Mouse (Mus musculus) midbrain, postnatal 0 days (tissue): ENCODE measurements around the gene Gxylt1. TPM values are rescaled to one million over a fixed set of nuclear protein-coding genes. Genes with fewer than 3 reads are reported as not detected.

ENCODE experiments used
- ATAC-seq: fragments of 200-750 bp; cut with Nextera tagmentation; 2 replicates; pipeline ENCODE4 v1.8.0; 2017; ENCODE audit warnings: moderate number of reproducible peaks, mild to moderate bottlenecking, moderate TSS enrichment, moderate library complexity; ENCODE audit not compliant: low FRiP score
- DNase-seq: peaks from one replicate; pipeline ENCODE4 v3.0.0-alpha.2; 2015; ENCODE audit warnings: low spot score
- H3K27ac ChIP-seq: fragments of 300-500 bp; sonication (generic); 2 replicates; pipeline ENCODE4 v1.5.1; 2014; ENCODE audit warnings: low read depth, mild to moderate bottlenecking, low read length, mixed read lengths
- H3K27me3 ChIP-seq: fragments of 300-500 bp; sonication (generic); 2 replicates; pipeline ENCODE4 v1.6.1; 2014; ENCODE audit warnings: low read length, control low read depth, mixed read lengths; ENCODE audit not compliant: insufficient read depth
- H3K36me3 ChIP-seq: fragments of 300-500 bp; sonication (generic); 2 replicates; pipeline ENCODE4 v1.6.1; 2014; ENCODE audit warnings: low read length, control low read depth, mixed read lengths; ENCODE audit not compliant: insufficient read depth
- H3K4me1 ChIP-seq: fragments of 300-500 bp; sonication (generic); 2 replicates; pipeline ENCODE4 v1.6.1; 2014; ENCODE audit warnings: mild to moderate bottlenecking, control low read depth, antibody characterized with exemption, low read length, mixed read lengths; ENCODE audit not compliant: insufficient read depth
- H3K4me2 ChIP-seq: fragments of 300-500 bp; sonication (generic); 2 replicates; pipeline ENCODE4 v1.6.1; 2014; ENCODE audit warnings: low read depth, mild to moderate bottlenecking, low read length, mixed read lengths; ENCODE audit not compliant: poor library complexity, severe bottlenecking
- H3K4me3 ChIP-seq: fragments of 300-500 bp; sonication (generic); 2 replicates; pipeline ENCODE4 v1.5.1; 2014; ENCODE audit warnings: low read depth, mild to moderate bottlenecking, low read length, moderate library complexity
- H3K9ac ChIP-seq: fragments of 300-500 bp; sonication (generic); replicated peaks from 2 replicates; pipeline ENCODE4 v1.6.1; 2014; ENCODE audit warnings: mild to moderate bottlenecking, low read length, moderate library complexity, mixed read lengths; ENCODE audit not compliant: poor library complexity, severe bottlenecking
- H3K9me3 ChIP-seq: fragments of 300-500 bp; sonication (generic); 2 replicates; pipeline ENCODE4 v1.6.1; 2016; ENCODE audit warnings: low read length, control low read depth
- CTCF ChIP-seq: IDR thresholded peaks from 2 replicates; pipeline ENCODE4 v1.5.1; 2016; ENCODE audit warnings: antibody characterized with exemption, mild to moderate bottlenecking
- WGBS: fragments of 180-500 bp; shearing (Covaris S2); extraction: QIAGEN DNeasy Blood & Tissue Kit; methylation state at CpG from one replicate; pipeline ENCODE4 v1.1.7; 2014; 5-methylcytosine and 5-hydroxymethylcytosine counted together
- polyA plus RNA-seq: library from polyadenylated mRNA; unstranded; fragments of >200 nt; fragmentation: Nextera tagmentation; extraction: Ambion mirVana; gene quantifications from 2 replicates; pipeline ENCODE4 v1.2.1, GENCODE M21; 2015
- total RNA-seq: library from RNA; depleted of rRNA; stranded (reverse); fragments of >200 nt; gene quantifications from 2 replicates; pipeline ENCODE4 v1.2.3, GENCODE M21; 2014

The Gxylt1 gene
- total and polyA plus RNA-seq, 2 experiments from 2014 or later, result 3.8 to 5.0 TPM

- peak overlapping the region; percentile 87 for H3K4me2 ChIP-seq
- 0 out of 2 replicates have a peak, but pooled peaks cover 4% of the 10 kb centered on the region for H3K36me3 ChIP-seq
- H3K4me3 ChIP-seq, result peak overlapping the region; percentile 77
- ATAC-seq (no peak), DNase-seq (no peak)
- peaks cover 4% of the 10 kb centered on the region; the same call in 1 of the 2 replicates for H3K4me1 ChIP-seq
- H3K27me3 ChIP-seq, result no peaks in the 10 kb centered on the region
- H3K9me3 ChIP-seq, result no peaks in the 10 kb centered on the region
- 40% methylated on average over 19 of the region's 19 CpGs for WGBS
- H3K27ac ChIP-seq, result peak overlapping the region; percentile 79
- TF ChIP-seq CTCF, result no peak
- peak overlapping the region; percentile 72 for H3K9ac ChIP-seq
These were observed 946 bp downstream of the Gxylt1 start for GRCm38 (mm10) chr15:93273788-93274678.

- ATAC-seq (no peak), DNase-seq (no peak)
- no peaks in the 10 kb centered on the region for H3K27me3 ChIP-seq
- no peak overlapping the region for H3K4me2 ChIP-seq
- no peaks in the 10 kb centered on the region for H3K9me3 ChIP-seq
- H3K36me3 ChIP-seq, result no peaks in the 10 kb centered on the region
- TF ChIP-seq CTCF, result no peak
- no peak overlapping the region for H3K27ac ChIP-seq
- peaks cover 4% of the 10 kb centered on the region; the same call in 1 of the 2 replicates for H3K4me1 ChIP-seq
- H3K4me3 ChIP-seq, result no peak overlapping the region
- H3K9ac ChIP-seq, result no peak overlapping the region
- 91% methylated on average over 9 of the region's 9 CpGs for WGBS
These were observed 2.0 kb downstream of the Gxylt1 start for GRCm38 (mm10) chr15:93272948-93273347.

- no peaks in the 10 kb centered on the region for H3K9me3 ChIP-seq
- TF ChIP-seq CTCF, result no peak
- H3K4me1 ChIP-seq, result peaks cover 4% of the 10 kb centered on the region; the same call in 1 of the 2 replicates
- DNase-seq, result no peak
- H3K4me3 ChIP-seq, result no peak overlapping the region
- no peak overlapping the region for H3K4me2 ChIP-seq
- H3K27me3 ChIP-seq, result no peaks in the 10 kb centered on the region
- H3K36me3 ChIP-seq, result no peaks in the 10 kb centered on the region
- no peak overlapping the region for H3K9ac ChIP-seq
- WGBS, result 87% methylated on average over 9 of the region's 9 CpGs
- H3K27ac ChIP-seq, result no peak overlapping the region
- no peak for ATAC-seq
These were observed 4.6 kb downstream of the Gxylt1 start for GRCm38 (mm10) chr15:93270289-93270855.

- no peak overlapping the region for H3K27ac ChIP-seq
- peaks cover 4% of the 10 kb centered on the region; the same call in 1 of the 2 replicates for H3K4me1 ChIP-seq
- no peaks in the 10 kb centered on the region for H3K36me3 ChIP-seq
- H3K4me3 ChIP-seq, result no peak overlapping the region
- no peak for TF ChIP-seq CTCF
- no peak overlapping the region for H3K9ac ChIP-seq
- H3K27me3 ChIP-seq, result no peaks in the 10 kb centered on the region
- DNase-seq (no peak), ATAC-seq (no peak)
- H3K9me3 ChIP-seq, result no peaks in the 10 kb centered on the region
- WGBS, result 96% methylated on average over 7 of the region's 7 CpGs
- H3K4me2 ChIP-seq, result no peak overlapping the region
These were observed 5.4 kb downstream of the Gxylt1 start for GRCm38 (mm10) chr15:93269572-93269971.

GRCm38 (mm10) chr15:93268001-93268400 lies 7.0 kb downstream of the Gxylt1 start:
- Histone ChIP-seq H3K4me1 (no peaks in the 10 kb centered on the region), H3K9me3 (no peaks in the 10 kb centered on the region), H3K36me3 (no peaks in the 10 kb centered on the region), H3K27ac (no peak overlapping the region), H3K4me3 (no peak overlapping the region), H3K27me3 (no peaks in the 10 kb centered on the region), H3K9ac (no peak overlapping the region), H3K4me2 (no peak overlapping the region)
- 91% methylated on average over 1 of the region's 1 CpGs for WGBS
- no peak for DNase-seq
- no peak for TF ChIP-seq CTCF
- ATAC-seq, result no peak

- no peak for TF ChIP-seq CTCF
- Histone ChIP-seq H3K27me3 (no peaks in the 10 kb centered on the region), H3K36me3 (no peaks in the 10 kb centered on the region), H3K4me2 (no peak overlapping the region), H3K27ac (no peak overlapping the region), H3K9me3 (no peaks in the 10 kb centered on the region), H3K4me3 (no peak overlapping the region), H3K9ac (no peak overlapping the region), H3K4me1 (no peaks in the 10 kb centered on the region)
- ATAC-seq (no peak), DNase-seq (no peak)
- WGBS, result 80% methylated on average over 8 of the region's 8 CpGs
These were observed 7.5 kb downstream of the Gxylt1 start for GRCm38 (mm10) chr15:93267479-93267878.
